Mouse (Mus musculus) liver, embryonic 14.5 days (tissue): ENCODE data around the gene Acer1. TPM values are rescaled to one million over a fixed set of nuclear protein-coding genes. Genes with fewer than 3 reads are reported as not detected.

Source experiments
- ATAC-seq: fragments of 200-750 bp; cut with Nextera tagmentation; 2 replicates; pipeline ENCODE4 v1.8.0; 2017; ENCODE audit warnings: moderate number of reproducible peaks, mild to moderate bottlenecking, moderate library complexity; ENCODE audit not compliant: insufficient read depth
- DNase-seq, 3 experiments: peaks; one replicate each; pipeline ENCODE4 v3.0.0-alpha.2; 2012 to 2013; ENCODE audit warnings: low read depth in 3 of 3, low spot score in 3 of 3
- H3K27ac ChIP-seq: fragments of 300-500 bp; sonication (generic); 2 replicates; pipeline ENCODE4 v1.5.1; 2014; ENCODE audit warnings: moderate library complexity, mild to moderate bottlenecking, control low read depth, inconsistent platforms
- H3K27me3 ChIP-seq: fragments of 300-500 bp; sonication (generic); 2 replicates; pipeline ENCODE4 v1.6.1; 2014; ENCODE audit warnings: mild to moderate bottlenecking, low read length, moderate library complexity; ENCODE audit not compliant: control insufficient read depth, insufficient read depth
- H3K36me3 ChIP-seq: fragments of 300-500 bp; sonication (generic); replicated peaks from 2 replicates; pipeline ENCODE4 v1.6.1; 2014; ENCODE audit warnings: low read depth; ENCODE audit not compliant: control insufficient read depth, insufficient read depth
- H3K4me1 ChIP-seq, 2 experiments: fragments of 200-500 bp in 1 of 2; fragments of 300-500 bp in 1 of 2; sonication (generic) in 1 of 2; replicated peaks; 2 replicates each; pipeline ENCODE4 v1.6.1; 2012 to 2014; ENCODE audit warnings: antibody characterized with exemption in 1 of 2, inconsistent platforms in 1 of 2, low read length in 1 of 2; ENCODE audit not compliant: control insufficient read depth in 2 of 2, insufficient read depth in 2 of 2
- H3K4me2 ChIP-seq: fragments of 300-500 bp; sonication (generic); 2 replicates; pipeline ENCODE4 v1.6.1; 2014; ENCODE audit warnings: low read depth, mild to moderate bottlenecking, control low read depth, moderate library complexity
- H3K4me3 ChIP-seq, 2 experiments: fragments of 200-500 bp in 1 of 2; fragments of 300-500 bp in 1 of 2; sonication (generic) in 1 of 2; 2 replicates each; pipeline ENCODE4 v1.5.1; 2012 to 2014; ENCODE audit warnings: low read depth in 2 of 2, low read length in 2 of 2, mild to moderate bottlenecking in 2 of 2, control low read depth in 1 of 2, inconsistent platforms in 1 of 2, moderate library complexity in 1 of 2; ENCODE audit not compliant: insufficient read depth in 1 of 2
- H3K9ac ChIP-seq: fragments of 300-500 bp; sonication (generic); replicated peaks from 2 replicates; pipeline ENCODE4 v1.6.1; 2014; ENCODE audit warnings: mild to moderate bottlenecking, control low read depth, moderate library complexity
- H3K9me3 ChIP-seq: fragments of 300-500 bp; sonication (generic); 2 replicates; pipeline ENCODE4 v1.6.1; 2016; ENCODE audit warnings: low read length, mixed read lengths; ENCODE audit not compliant: control insufficient read depth
- CTCF ChIP-seq: IDR thresholded peaks from 2 replicates; pipeline ENCODE4 v1.5.1; 2016; ENCODE audit warnings: antibody characterized with exemption, low read depth, control low read depth
- EP300 ChIP-seq: IDR thresholded peaks from 2 replicates; pipeline ENCODE4 v1.6.1; 2016; ENCODE audit warnings: antibody characterized with exemption, low read depth
- WGBS: fragments of 180-500 bp; shearing (Covaris S2); extraction: QIAGEN DNeasy Blood & Tissue Kit; methylation state at CpG from one replicate; pipeline ENCODE4 v1.1.7; 2014; ENCODE audit not compliant: insufficient replicate concordance; 5-methylcytosine and 5-hydroxymethylcytosine counted together
- polyA plus RNA-seq, 2 experiments: library from polyadenylated mRNA; depleted of rRNA in 1 of 2; stranded (reverse) in 1 of 2; unstranded in 1 of 2; fragments of >200 nt; fragmentation: Nextera tagmentation in 1 of 2; extraction: Ambion mirVana in 1 of 2; gene quantifications; 2 replicates each; pipeline versions ENCODE4 v1.2.1 to v1.2.3; 2012 to 2014

The Acer1 gene
- polyA plus RNA-seq (2012; rRNA removed) (not detected in 2 replicates), polyA plus RNA-seq (2014; fragmentation: Nextera tagmentation; extraction: Ambion mirVana) (not detected in 2 replicates)

DNA sequence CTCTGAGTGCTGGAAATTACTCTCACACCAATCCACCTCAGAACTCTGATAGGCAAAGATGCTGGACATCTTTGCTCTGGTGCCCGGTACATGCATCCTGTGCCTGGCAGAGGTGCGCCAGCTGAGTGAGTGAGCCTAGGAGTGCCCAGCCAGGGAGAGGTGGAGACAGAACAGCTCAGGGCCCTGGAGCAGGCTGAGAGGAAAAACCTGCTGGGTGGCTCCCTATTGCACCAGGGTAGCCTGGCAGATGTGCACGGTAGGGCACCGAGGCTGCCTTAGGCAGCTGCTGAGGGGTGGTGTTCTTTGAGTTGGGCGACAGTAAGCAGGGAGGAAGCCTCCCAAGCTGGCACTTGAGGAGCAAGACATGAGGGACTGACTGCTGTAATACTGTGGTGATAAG lies at the start of gene Acer1:
Gene Acer1 (minus strand): TSS at position 114 of the 400 bp plus-strand sequence.
- WGBS: 68% methylated on average over 5 of the region's 5 CpGs
- Histone ChIP-seq H3K27me3 (no peaks in the 10 kb centered on the region), H3K4me1 (no peaks in the 10 kb centered on the region), H3K27ac (no peak within 1 kb of the TSS), H3K9me3 (no peaks in the 10 kb centered on the region), H3K4me2 (no peak within 1 kb of the TSS), H3K9ac (no peak within 1 kb of the TSS), H3K4me3 (no peak within 1 kb of the TSS), H3K36me3 (no peaks in the 10 kb centered on the region)
- TF ChIP-seq CTCF: no peak
- no peak for TF ChIP-seq EP300
- DNase-seq (no peak), ATAC-seq (no peak)

DNA sequence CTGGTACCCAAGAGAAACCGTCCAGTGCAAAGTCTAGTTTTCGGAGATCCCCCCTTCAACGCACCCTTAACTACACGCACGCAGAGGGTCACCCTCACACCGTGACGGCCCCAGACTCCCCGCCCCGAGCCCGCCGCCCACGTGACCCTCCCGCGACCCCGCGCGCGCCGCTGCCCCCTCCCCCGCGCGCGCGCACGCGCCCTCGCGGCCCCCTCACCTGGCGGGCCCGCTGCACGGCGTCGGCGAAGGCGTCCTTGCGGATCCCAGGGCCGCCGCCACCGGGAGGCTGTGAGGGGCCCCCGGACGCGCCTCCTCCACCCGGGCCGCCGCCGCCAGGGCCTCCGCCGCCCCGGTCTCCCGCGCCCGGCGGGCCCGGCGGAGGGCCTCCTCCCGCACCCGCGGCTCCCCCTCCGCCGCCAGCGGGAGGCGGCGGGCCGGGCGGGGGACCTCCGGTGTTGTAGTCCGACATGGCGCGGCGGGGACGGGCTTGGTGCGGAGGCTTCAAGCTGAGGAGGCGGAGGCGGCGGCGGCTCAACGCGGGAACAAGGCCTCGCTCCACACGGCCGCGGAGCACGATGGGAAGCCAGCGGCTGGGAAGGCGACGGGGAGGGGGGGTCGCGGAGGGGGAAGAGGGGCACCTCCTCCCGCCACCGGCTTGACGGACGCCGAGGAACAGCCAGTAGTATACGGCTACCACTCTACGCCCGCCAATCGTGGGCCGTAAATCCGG lies 49.2 kb upstream of the Acer1 start, which contains the start of gene Khsrp:
Gene Khsrp (minus strand): TSS at position 592 of the 730 bp plus-strand sequence.
- Histone ChIP-seq H3K9ac (peak within 1 kb of the TSS; percentile 86), H3K27ac (peak within 1 kb of the TSS; percentile 88), H3K9me3 (no peaks in the 10 kb centered on the region), H3K4me2 (peak within 1 kb of the TSS; percentile 98), H3K27me3 (no peaks in the 10 kb centered on the region), H3K36me3 (peaks cover 28% of the 10 kb centered on the region), H3K4me3 (peak within 1 kb of the TSS; percentile 90 to 97), H3K4me1 (peaks cover 23 to 29% of the 10 kb centered on the region in 2 experiments)
- WGBS: under 1% methylated on average over 97 of the region's 99 CpGs
- TF ChIP-seq CTCF: no peak
- no peak for TF ChIP-seq EP300
- DNase-seq (no peak), ATAC-seq (no peak)

DNA sequence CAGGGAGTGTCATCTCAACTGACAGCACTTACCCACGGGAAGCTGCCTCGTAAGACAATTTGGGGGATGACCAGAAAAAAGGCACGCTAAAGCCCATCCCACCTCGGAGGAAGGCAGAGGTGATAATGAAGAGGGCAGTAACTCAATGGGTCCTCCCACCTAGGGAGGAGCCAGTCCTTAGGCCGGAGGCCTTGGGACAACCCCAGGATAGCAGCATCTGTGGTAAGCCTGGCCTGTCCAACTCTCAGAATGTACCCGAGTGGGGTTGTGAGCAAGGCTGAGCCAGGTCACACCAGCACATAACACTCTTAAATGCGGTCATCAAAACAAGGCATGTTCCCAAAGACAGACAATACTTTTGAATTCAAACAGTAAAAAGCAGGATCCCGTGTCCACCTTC lies 47.8 kb upstream of the Acer1 start:
- peak overlapping the region; percentile 28 for H3K27ac ChIP-seq
- DNase-seq (peak; percentile 63 to 68 (median 66)), ATAC-seq (no peak)
- no peaks in the 10 kb centered on the region for H3K27me3 ChIP-seq
- peak overlapping the region; percentile 86 for H3K9ac ChIP-seq
- no peak for TF ChIP-seq CTCF
- TF ChIP-seq EP300: no peak
- H3K4me3 ChIP-seq: peak overlapping the region; percentile 90 to 97
- H3K36me3 ChIP-seq: peaks cover 42% of the 10 kb centered on the region
- peak overlapping the region; percentile 98 for H3K4me2 ChIP-seq
- H3K9me3 ChIP-seq: no peaks in the 10 kb centered on the region
- 15% methylated on average over 8 of the region's 8 CpGs for WGBS
- peaks cover 23 to 29% of the 10 kb centered on the region in 2 experiments for H3K4me1 ChIP-seq

- Histone ChIP-seq H3K4me3 (no peak overlapping the region), H3K27me3 (no peaks in the 10 kb centered on the region), H3K9ac (no peak overlapping the region), H3K4me1 (peaks cover 22 to 26% of the 10 kb centered on the region in 2 experiments), H3K9me3 (no peaks in the 10 kb centered on the region), H3K4me2 (no peak overlapping the region), H3K36me3 (peaks cover 65% of the 10 kb centered on the region), H3K27ac (no peak overlapping the region)
- WGBS: 59% methylated on average over 4 of the region's 4 CpGs
- TF ChIP-seq CTCF: no peak
- peak; percentile 57 for TF ChIP-seq EP300
- ATAC-seq: no peak
- DNase-seq: no peak
Measured at GRCm38 (mm10) chr17:57027471-57027870, 45.5 kb upstream of the Acer1 start.

GRCm38 (mm10) chr17:57020960-57021359 lies 39.0 kb upstream of the Acer1 start:
- DNase-seq (no peak), ATAC-seq (peak; percentile 40; the same call in 1 of the 2 replicates)
- 30% methylated on average over 5 of the region's 5 CpGs for WGBS
- Histone ChIP-seq H3K4me2 (no peak overlapping the region), H3K4me1 (peaks cover 13 to 23% of the 10 kb centered on the region in 2 experiments), H3K9me3 (no peaks in the 10 kb centered on the region), H3K36me3 (peaks cover 44% of the 10 kb centered on the region), H3K27me3 (no peaks in the 10 kb centered on the region), H3K27ac (peak overlapping the region; percentile 80), H3K9ac (no peak overlapping the region), H3K4me3 (no peak overlapping the region)
- no peak for TF ChIP-seq CTCF
- no peak for TF ChIP-seq EP300
